Mouse (Mus musculus) layer of hippocampus, adult 2 months (tissue): Measurements from ENCODE around the gene Cfap61. TPM values are rescaled to one million over a fixed set of nuclear protein-coding genes. Genes with fewer than 3 reads are reported as not detected.
A peak's percentile ranks its signal among the peaks of the same experiment; 100 is the strongest.

Experiments
- DNase-seq, 2 experiments: peaks; one replicate each; pipeline ENCODE4 v3.0.0; 2022; ENCODE audit warnings: low spot score in 2 of 2
- H3K27ac ChIP-seq: fragments of 200-600 bp; 2 replicates; pipeline ENCODE4 v1.8.1; 2022
- H3K4me3 ChIP-seq: fragments of 200-600 bp; 2 replicates; pipeline ENCODE4 v1.8.1; 2022; ENCODE audit warnings: mild to moderate bottlenecking
- CTCF ChIP-seq: fragments of 200-600 bp; conservative IDR thresholded peaks from 2 replicates; pipeline ENCODE4 v1.8.1; 2022; ENCODE audit warnings: antibody characterized with exemption, mild to moderate bottlenecking, moderate library complexity
- total RNA-seq, 2 experiments: library from RNA; stranded (reverse); gene quantifications; 2 replicates each; pipeline ENCODE4 v1.2.3; 2021

Gene Cfap61
- total RNA-seq, 2 experiments from 2014 or later: 2.0 to 2.2 TPM

DNA sequence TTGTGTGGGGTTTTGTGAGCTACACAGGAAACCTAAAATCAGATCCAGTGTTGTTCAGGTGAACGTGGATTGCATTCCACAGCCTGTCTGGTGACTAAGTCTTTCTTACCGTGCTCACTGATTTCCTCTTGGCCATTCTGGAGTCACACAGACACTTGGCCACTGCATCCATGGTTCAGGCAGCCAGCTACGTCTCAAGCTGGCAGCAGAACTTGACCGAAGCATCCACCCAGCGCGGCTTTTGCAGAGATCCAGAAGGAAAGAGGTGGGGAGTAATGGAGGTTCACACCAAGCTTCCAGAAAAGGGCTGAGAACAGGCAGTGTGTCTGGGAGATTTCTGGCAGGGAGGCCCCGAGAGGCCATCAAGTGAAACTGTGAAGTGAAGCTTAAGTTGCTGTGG is 187.0 kb downstream of the Cfap61 start:
- TF ChIP-seq CTCF: no peak
- no peak overlapping the region for H3K4me3 ChIP-seq
- H3K27ac ChIP-seq: no peak overlapping the region
- no peak for DNase-seq

DNA sequence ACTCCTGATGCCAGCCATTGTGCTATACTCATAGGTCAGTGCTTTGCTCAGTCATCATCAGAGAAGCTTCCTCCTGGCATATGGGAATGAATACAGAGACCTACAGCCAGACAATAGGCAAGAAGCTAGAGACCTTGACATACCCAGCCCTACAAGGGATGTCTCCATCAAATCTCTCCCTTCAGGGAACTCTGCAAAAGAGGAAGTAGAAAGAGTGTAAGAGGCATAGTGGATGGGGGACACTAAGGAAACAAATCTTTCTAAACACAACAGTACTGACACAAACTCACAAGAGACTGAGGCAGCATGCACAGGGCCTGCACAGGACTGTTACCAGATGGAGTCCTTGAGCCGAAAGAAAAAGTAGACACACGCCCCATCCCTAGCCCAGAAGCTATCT is 190.5 kb downstream of the Cfap61 start:
- TF ChIP-seq CTCF: no peak
- Histone ChIP-seq H3K4me3 (no peak overlapping the region), H3K27ac (no peak overlapping the region)
- no peak for DNase-seq

DNA sequence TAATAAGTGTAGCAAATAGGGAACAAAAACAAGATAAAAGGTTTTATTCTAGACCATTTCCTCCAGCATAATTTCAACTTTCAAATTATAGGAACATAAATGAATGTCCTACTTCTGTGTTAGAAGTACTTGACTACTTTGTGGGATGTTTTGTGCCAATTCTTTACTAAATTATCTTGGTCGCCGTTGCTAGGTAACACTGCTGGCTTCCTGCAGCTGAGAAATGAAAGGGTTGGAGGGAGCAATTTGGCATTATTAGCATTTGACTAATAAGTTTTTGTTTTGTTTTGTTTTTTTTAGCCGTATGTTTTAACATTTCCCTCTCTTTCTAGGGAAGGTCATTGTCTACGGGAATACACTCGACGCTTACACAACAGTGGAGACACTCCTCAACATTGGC is 194.0 kb downstream of the Cfap61 start:
- no peak overlapping the region for H3K27ac ChIP-seq
- no peak for DNase-seq
- TF ChIP-seq CTCF: no peak
- no peak overlapping the region for H3K4me3 ChIP-seq

DNA sequence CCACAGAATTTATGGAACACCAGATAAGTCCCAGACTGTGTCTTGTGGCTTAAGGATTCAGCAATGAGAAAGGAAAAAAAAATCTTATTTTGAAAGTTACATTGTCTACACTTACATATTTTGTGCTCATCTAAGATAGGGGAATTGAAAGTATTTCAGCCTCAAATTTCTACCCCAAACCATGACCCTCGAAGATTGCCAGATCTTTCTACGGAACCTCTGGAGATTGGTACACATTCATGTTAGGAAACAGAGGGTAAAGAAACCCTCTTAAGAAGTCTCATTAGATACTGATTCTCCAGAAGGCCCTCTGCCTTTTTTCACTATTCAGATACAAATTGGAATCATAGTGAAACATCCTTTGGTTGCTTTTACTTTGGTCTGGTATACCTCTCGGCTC is 195.9 kb downstream of the Cfap61 start:
- no peak for DNase-seq
- no peak for TF ChIP-seq CTCF
- no peak overlapping the region for H3K4me3 ChIP-seq
- H3K27ac ChIP-seq: no peak overlapping the region

DNA sequence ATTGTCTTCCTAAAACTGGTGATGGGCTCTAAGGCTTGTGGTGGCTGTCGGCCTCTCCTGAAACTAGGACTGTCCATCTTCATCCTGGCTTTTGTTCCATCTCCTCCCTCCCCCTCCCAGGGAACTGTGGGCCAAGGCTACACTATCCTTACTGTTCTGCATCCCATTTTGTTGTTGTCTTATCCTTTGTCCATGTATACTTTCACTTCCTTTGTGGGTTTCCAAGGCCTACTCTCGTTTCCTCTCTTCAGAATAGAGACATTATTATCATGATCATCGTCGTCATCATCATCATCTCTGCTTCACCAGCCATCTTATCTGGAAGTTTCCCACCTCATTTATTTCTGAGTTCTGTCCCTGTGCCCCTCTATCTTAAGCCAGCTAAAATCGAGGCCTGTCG is 199.7 kb downstream of the Cfap61 start:
- no peak for DNase-seq
- Histone ChIP-seq H3K4me3 (no peak overlapping the region), H3K27ac (no peak overlapping the region)
- no peak for TF ChIP-seq CTCF

DNA sequence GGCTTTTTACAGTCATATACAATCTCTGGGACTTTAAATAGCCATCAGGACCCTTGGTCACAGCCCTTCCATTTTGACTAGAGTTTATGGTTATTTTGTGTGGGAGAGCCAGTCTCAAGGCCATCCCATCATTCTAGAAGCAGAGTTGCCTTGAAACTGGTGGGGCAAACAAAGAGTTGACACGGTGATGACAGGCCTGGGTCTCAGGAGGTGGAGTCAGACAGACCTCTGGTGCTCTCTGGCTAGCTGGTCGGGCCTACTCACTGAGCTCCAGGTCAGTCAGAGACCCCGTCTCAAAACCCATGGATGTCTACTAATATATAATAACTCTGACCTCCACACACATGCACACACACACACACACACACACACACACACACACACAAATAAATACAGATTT is 206.1 kb downstream of the Cfap61 start:
- Histone ChIP-seq H3K4me3 (no peak overlapping the region), H3K27ac (no peak overlapping the region)
- no peak for TF ChIP-seq CTCF
- no peak for DNase-seq

DNA sequence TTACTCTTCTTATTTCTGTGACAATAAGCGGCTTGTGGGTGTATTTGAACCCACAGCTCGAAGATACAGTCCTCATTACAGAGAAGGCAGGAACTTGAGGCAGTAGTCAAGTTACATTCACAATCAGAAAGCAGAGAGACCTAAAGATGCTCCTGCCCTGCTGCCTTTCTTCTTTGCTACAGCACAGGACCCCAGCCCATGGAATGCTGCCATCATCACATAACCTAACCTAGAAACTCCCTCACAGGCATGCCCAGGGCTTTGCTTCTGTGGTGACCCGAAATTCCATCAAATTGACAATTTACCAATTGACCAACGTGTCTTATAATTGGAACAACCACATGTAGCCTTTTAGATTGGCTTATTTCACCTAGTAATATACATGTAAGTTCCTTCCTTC is 212.7 kb downstream of the Cfap61 start:
- no peak overlapping the region for H3K4me3 ChIP-seq
- no peak for DNase-seq
- TF ChIP-seq CTCF: no peak
- no peak overlapping the region for H3K27ac ChIP-seq

DNA sequence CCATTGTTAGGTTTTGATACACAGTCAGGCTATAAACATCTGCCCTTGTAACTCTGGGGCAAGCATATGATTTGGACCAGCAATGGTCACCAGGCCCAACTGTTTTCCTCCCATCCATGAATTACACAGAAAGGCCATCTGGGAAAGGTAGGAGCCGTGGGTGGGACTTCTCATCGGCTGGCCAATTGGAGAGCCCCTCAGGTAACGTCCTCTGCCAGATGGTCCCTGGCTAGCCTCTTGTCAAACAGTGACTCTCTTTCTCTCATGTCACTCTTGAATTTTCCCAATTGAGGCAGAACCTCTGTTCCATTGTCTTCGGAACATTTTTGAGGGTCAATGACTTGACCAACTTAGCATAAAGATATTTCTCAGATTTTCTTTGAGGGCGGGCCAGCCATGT is 213.2 kb downstream of the Cfap61 start:
- DNase-seq: no peak
- no peak for TF ChIP-seq CTCF
- Histone ChIP-seq H3K4me3 (no peak overlapping the region), H3K27ac (no peak overlapping the region)

DNA sequence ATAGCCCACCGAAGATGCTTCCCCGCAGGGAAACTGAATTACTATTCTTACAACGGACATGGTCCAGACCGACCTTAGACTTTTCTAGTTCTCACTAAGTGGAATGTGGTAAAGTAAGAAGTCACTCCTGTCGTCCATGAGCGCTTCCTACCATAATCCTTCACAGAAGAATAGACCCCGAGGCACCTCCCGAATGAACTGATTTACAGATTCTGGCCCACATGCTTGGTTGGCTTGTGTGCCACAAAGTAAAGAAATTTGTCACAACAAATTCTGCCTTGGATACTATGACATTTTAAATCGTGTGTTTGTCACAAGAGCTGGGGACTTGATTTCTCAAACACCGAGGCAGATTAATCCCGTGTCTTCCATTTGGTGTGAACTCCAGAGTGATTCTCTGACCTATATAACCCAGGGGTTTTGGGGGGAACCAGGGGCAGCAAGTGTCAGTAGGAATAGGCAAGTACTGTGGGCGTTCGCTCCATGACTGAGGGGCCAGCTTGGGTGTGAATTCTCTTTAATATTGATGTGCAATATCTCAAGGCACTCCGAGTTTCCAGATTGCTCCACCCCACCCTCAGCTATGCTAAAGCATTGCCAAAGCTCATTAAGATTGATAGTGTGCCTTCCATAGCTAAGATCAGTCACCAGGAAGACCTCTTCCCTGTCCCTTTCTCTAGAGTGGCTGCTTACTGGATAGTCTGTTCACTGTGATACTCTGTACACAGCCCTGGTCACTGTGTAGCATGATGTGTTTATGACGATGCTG is 214.8 kb downstream of the Cfap61 start:
- no peak overlapping the region for H3K27ac ChIP-seq
- TF ChIP-seq CTCF: no peak
- H3K4me3 ChIP-seq: no peak overlapping the region
- no peak for DNase-seq

DNA sequence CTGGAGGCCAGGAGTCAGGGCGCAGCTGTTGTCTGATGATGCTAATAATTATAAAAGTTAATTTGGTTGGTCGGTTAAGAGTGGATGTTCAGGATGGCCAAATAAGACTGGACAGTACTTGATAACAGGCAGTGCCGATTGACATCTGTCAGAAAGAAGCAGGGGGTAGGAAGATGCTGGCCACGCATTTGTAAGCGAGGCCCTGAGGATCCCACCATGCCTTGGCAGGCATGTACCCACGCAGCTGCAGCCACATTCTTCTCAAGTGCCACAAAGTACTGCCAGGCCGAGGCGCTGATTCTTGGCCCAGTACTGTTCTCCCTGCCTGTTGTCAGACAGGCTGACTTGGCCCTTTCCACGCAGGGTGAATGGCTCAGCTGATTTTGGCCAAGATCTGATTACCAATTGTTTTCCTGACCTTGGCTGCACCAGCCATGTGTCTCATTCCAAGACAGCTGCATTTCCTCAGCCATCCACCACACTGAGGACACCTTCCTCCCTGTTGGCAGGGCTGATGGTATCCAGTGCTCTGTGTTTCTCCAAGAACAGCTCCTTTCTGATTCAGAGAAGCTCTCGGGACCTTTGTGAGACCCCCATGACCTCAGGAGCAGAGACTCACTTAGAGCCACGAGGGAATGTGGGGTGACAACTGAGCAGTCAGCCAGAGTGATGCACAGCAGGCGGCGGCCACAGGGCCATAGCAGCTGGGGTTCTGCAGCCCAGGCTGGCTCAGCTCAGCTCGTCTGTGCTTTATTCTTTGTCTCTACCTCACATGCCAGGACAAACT is 233.6 kb downstream of the Cfap61 start:
- Histone ChIP-seq H3K4me3 (no peak overlapping the region), H3K27ac (no peak overlapping the region)
- DNase-seq: no peak
- no peak for TF ChIP-seq CTCF

DNA sequence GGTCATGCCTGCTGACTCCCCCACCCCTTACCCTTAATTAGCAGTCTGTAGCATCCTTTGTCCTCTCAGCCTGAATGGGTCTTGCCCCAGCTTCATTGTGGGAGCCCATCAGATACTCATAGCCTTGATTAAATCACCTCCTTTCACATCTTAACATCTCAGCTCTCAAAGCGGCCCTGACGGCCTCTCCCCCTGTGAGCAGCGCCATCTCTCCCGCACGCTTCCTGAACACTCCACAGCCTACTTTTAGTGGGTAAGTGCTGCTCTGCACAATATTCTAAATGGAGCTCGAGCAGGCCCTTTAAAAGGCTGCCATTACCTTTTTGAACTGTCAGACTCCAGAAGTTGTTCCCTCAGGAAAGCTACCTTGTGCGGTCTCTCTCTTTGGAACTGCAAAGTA is 234.9 kb downstream of the Cfap61 start:
- no peak for TF ChIP-seq CTCF
- no peak for DNase-seq
- no peak overlapping the region for H3K4me3 ChIP-seq

DNA sequence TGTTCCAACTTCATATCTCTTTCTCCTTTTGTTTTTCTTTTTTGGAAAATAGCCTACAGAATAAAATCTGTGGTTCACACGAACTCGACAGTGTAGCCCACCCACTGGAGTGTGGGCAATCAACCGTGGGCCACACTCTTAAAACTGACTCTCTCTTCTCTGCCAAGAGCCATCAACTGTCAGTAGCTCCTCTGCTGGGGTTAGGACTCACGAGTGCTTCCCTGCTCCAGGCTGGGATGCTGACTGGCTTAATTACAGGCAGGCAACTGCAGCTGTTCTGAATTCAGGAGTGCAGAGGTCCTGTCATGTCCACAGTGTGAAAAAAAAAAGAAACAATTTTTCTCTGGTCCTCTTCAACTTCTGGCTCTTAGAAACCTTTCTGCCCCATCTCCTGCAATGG is 237.5 kb downstream of the Cfap61 start:
- no peak for DNase-seq
- no peak for TF ChIP-seq CTCF
- H3K27ac ChIP-seq: no peak overlapping the region
- H3K4me3 ChIP-seq: no peak overlapping the region

More for the DNA sequence above, 234.9 kb downstream of the Cfap61 start:
- no peak overlapping the region for H3K27ac ChIP-seq

DNA sequence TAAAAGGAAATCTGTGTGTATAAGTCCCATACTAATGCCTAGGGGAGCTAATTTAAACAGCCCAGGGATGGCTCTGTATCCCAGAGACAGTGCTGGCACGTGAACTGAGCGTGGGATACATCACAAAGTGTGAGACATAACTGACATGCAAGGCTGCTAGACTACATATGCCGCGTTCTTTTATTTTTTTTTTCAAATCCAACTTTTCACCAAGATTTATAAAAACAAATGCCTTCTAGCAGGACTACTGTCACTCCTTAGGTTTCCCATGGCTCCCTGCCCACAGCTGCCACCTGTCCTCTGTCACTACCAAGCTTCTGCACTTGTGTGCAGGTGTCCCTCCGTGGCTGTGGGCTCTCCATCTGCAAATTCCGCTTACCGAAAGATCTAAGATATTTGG is 239.6 kb downstream of the Cfap61 start:
- peak; percentile 25 to 27 for DNase-seq
- H3K27ac ChIP-seq: no peak overlapping the region
- H3K4me3 ChIP-seq: no peak overlapping the region
- TF ChIP-seq CTCF: no peak

DNA sequence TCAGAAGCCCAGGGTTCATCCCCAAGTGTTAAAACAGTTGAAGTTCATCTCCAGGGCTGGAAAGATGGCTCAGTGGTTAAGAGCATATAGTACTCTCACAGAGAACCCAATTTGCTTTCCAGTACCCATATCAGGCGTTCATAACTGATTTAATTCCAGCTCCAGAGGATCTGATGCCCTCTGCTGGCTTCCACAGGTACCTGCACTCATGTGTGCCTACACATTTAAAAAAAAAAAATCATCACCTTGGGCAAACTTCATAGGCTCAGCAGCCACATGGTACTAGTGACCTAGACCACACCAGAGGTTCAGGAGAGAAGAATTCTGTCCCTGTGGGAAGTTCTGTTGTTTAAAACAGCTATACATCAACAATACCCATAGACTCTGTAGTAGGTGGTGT is 244.1 kb downstream of the Cfap61 start:
- no peak for DNase-seq
- TF ChIP-seq CTCF: peak; percentile 37
- no peak overlapping the region for H3K27ac ChIP-seq
- no peak overlapping the region for H3K4me3 ChIP-seq
